Mouse (Mus musculus) erythroid progenitor cell, adult 5-6 weeks (primary cell): ENCODE measurements around the gene Dyrk4. TPM values are rescaled to one million over a fixed set of nuclear protein-coding genes. Genes with fewer than 3 reads are reported as not detected.

Source experiments
- ATAC-seq: replicated peaks from 2 replicates; pipeline ENCODE4 v1.8.0; 2016; ENCODE audit warnings: moderate number of reproducible peaks, mild to moderate bottlenecking, moderate TSS enrichment, inconsistent platforms; ENCODE audit not compliant: poor library complexity, low FRiP score, severe bottlenecking
- total RNA-seq, 2 experiments: library from RNA; stranded (forward) in 1 of 2; stranded (reverse) in 1 of 2; fragments of 150-400 nt in 1 of 2; fragments of 186-747, 209-891 nt in 1 of 2; gene quantifications; 2 replicates each; pipeline versions ENCODE4 v1.2.3 to v1.2.4; 2015 to 2017; ENCODE audit warnings: low replicate concordance in 2 of 2

The Dyrk4 gene
- total RNA-seq, 2 experiments from 2014 or later: not detected

GRCm38 (mm10) chr6:126848712-126849704 lies 72.6 kb downstream of the Dyrk4 start, which contains the start of gene Ndufa9:
Gene Ndufa9 (minus strand): TSS chr6:126849136.
- ATAC-seq: peak; percentile 95

GRCm38 (mm10) chr6:126836628-126837027 lies 85.0 kb downstream of the Dyrk4 start:
- ATAC-seq: no peak

Other genes with a start within 250 kb of the Dyrk4 start
- not detected in 2 replicates for gene Kcna6, start 181.2 kb downstream of the Dyrk4 start, total RNA-seq (2015; ENCODE audit: low replicate concordance)
- not detected in 2 replicates for gene Kcna6, start 181.2 kb downstream of the Dyrk4 start, total RNA-seq (2017; ENCODE audit: low replicate concordance)
- gene Ndufa9, start 72.7 kb downstream of the Dyrk4 start, total RNA-seq (2015; ENCODE audit: low replicate concordance): 16.9 and 49.9 TPM in 2 replicates
- 25.2 and 55.3 TPM in 2 replicates for gene Ndufa9, start 72.7 kb downstream of the Dyrk4 start, total RNA-seq (2017; ENCODE audit: low replicate concordance)
- gene Akap3, start 68.7 kb downstream of the Dyrk4 start, total RNA-seq (2015; ENCODE audit: low replicate concordance): not detected in 2 replicates
- not detected in 2 replicates for gene Akap3, start 68.7 kb downstream of the Dyrk4 start, total RNA-seq (2017; ENCODE audit: low replicate concordance)
- 119 and 132 TPM in 2 replicates for gene Rad51ap1, start 17.7 kb upstream of the Dyrk4 start, total RNA-seq (2015; ENCODE audit: low replicate concordance)
- 314 and 446 TPM in 2 replicates for gene Rad51ap1, start 17.7 kb upstream of the Dyrk4 start, total RNA-seq (2017; ENCODE audit: low replicate concordance)
- 45.7 and 49.7 TPM in 2 replicates for gene D6Wsu163e, start 18.1 kb upstream of the Dyrk4 start, total RNA-seq (2015; ENCODE audit: low replicate concordance)
- gene D6Wsu163e, start 18.1 kb upstream of the Dyrk4 start, total RNA-seq (2017; ENCODE audit: low replicate concordance): 32.0 and 32.9 TPM in 2 replicates
- gene Fgf6, start 93.7 kb upstream of the Dyrk4 start, total RNA-seq (2015; ENCODE audit: low replicate concordance): not detected in 2 replicates
- gene Fgf6, start 93.7 kb upstream of the Dyrk4 start, total RNA-seq (2017; ENCODE audit: low replicate concordance): not detected in 2 replicates
- gene Fgf23, start 151.1 kb upstream of the Dyrk4 start, total RNA-seq (2015; ENCODE audit: low replicate concordance): not detected in 2 replicates
- gene Fgf23, start 151.1 kb upstream of the Dyrk4 start, total RNA-seq (2017; ENCODE audit: low replicate concordance): not detected in 2 replicates
- 1.1 TPM in 1 of 2 replicates, not detected in the other for gene Tigar, start 187.7 kb upstream of the Dyrk4 start, total RNA-seq (2015; ENCODE audit: low replicate concordance)
- gene Tigar, start 187.7 kb upstream of the Dyrk4 start, total RNA-seq (2017; ENCODE audit: low replicate concordance): 0.13 and 1.1 TPM in 2 replicates
- 11.5 and 26.0 TPM in 2 replicates for gene Ccnd2, start 230.4 kb upstream of the Dyrk4 start, total RNA-seq (2015; ENCODE audit: low replicate concordance)
- gene Ccnd2, start 230.4 kb upstream of the Dyrk4 start, total RNA-seq (2017; ENCODE audit: low replicate concordance): 5.0 and 5.2 TPM in 2 replicates